Mouse (Mus musculus) testis, adult 2 months (tissue): ENCODE results near the gene Nfkbiz.

Source experiments
- CTCF ChIP-seq: fragments of 200-500 bp; IDR thresholded peaks from 2 replicates; pipeline ENCODE4 v1.5.1; 2012; ENCODE audit warnings: low read depth, mild to moderate bottlenecking, inconsistent platforms, low read length, moderate library complexity; ENCODE audit not compliant: control insufficient read depth, insufficient read depth, insufficient replicate concordance
- POLR2A ChIP-seq: fragments of 200-500 bp; IDR thresholded peaks from 2 replicates; pipeline ENCODE4 v1.6.1; 2012; ENCODE audit warnings: low read depth, mild to moderate bottlenecking, inconsistent platforms, low read length, moderate library complexity; ENCODE audit not compliant: control insufficient read depth

DNA sequence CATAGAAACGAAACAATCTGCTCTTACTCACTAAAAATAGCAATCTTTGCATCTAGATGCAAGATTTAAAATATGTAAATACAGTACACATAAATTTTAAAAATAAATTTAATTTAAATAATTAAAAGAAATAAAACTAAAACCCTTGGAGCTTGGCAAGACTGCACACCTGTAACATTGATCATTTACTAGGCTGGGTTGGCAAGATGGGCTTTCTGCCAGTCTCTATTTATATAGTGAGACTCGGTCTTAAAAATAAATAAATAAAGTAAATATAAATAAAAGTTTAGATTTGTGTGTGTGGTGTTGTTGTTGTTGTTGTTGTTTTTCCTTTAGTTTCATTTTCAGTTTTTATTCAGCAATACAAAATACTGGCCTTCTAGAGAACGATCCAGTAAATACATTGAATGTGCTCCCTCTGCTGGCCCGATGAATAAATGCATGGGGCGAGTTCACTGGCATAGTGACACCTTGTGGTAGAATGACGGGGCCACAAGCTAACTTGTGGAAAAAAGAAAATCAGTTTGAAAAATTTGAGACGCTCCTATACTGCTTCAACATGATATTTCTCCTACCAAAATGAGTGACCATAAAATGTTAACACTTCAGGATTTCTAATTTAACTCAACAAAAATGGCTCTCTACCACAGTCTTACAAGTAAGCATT lies 24.6 kb upstream of the Nfkbiz start:
- peak; percentile 45; the same call in 1 of the 2 replicates for TF ChIP-seq CTCF
- no peak for TF ChIP-seq POLR2A
